9 mouse cellular contexts compared by ENCODE assay signal in genomic region chr13:93839721-93840120, GRCm38 (mm10).
DNase-seq lines count a peak whose midpoint lies in the region; ATAC-seq lines count a peak whose summit lies in the region.
"Had no signal": no experiment of that assay in that cellular context is flagged by ENCODE, and none has a peak within 500 bp of the region (broad histone marks: within the 10 kb centered on the region; RNA-seq: fewer than 3 reads in every experiment).

No protein-coding gene starts in this region.

- no peak overlapping the region for H3K9ac ChIP-seq in lung, embryonic 15.5 days
- no peak overlapping the region for H3K9ac ChIP-seq in forebrain, embryonic 12.5 days
- H3K9ac ChIP-seq in intestine, embryonic 14.5 days (ENCODE audit: low read length), result no peak overlapping the region
- H3K9ac ChIP-seq in neural tube, embryonic 13.5 days, result no peak overlapping the region

- H3K9me3 ChIP-seq in lung, embryonic 15.5 days, result no peaks in the 10 kb centered on the region
- no peaks in the 10 kb centered on the region for H3K9me3 ChIP-seq in forebrain, embryonic 12.5 days
- H3K9me3 ChIP-seq in intestine, embryonic 14.5 days (ENCODE audit: control insufficient read depth, low read length), result no peaks in the 10 kb centered on the region
- no peaks in the 10 kb centered on the region for H3K9me3 ChIP-seq in neural tube, embryonic 13.5 days

- no peaks in the 10 kb centered on the region for H3K27me3 ChIP-seq in lung, embryonic 15.5 days
- peaks cover 3% of the 10 kb centered on the region; the same call in 1 of the 2 replicates for H3K27me3 ChIP-seq in forebrain, embryonic 12.5 days
- no peaks in the 10 kb centered on the region for H3K27me3 ChIP-seq in intestine, embryonic 14.5 days (replicated peaks; ENCODE audit: control insufficient read depth, insufficient read depth, low read length)
- no peaks in the 10 kb centered on the region for H3K27me3 ChIP-seq in neural tube, embryonic 13.5 days

- no peak for DNase-seq in lung, postnatal 4 days
- no peak for DNase-seq in intestine, embryonic 14.5 days (ENCODE audit: low spot score)
- no peak for DNase-seq in left cerebral cortex, adult 11 months (ENCODE audit: low spot score)
- DNase-seq in urinary bladder, postnatal 25 days (ENCODE audit: low spot score), result no peak
- no peak for DNase-seq in embryo, embryonic 9.5 days (ENCODE audit: extremely low spot score)
- DNase-seq: spleen, adult 18-20 months had no signal

- H3K4me3 ChIP-seq in lung, embryonic 15.5 days, result no peak overlapping the region
- no peak overlapping the region for H3K4me3 ChIP-seq in forebrain, embryonic 12.5 days (replicated peaks)
- H3K4me3 ChIP-seq in intestine, embryonic 14.5 days (ENCODE audit: low read depth, low read length), result no peak overlapping the region
- H3K4me3 ChIP-seq in neural tube, embryonic 13.5 days, result no peak overlapping the region

- WGBS in lung, embryonic 15.5 days, result 23% methylated on average over 2 of the region's 2 CpGs
- WGBS in forebrain, embryonic 12.5 days, result 36% methylated on average over 2 of the region's 2 CpGs
- 47% methylated on average over 2 of the region's 2 CpGs for WGBS in intestine, embryonic 14.5 days
- WGBS in neural tube, embryonic 13.5 days, result 54% methylated on average over 2 of the region's 2 CpGs

- no peaks in the 10 kb centered on the region for H3K36me3 ChIP-seq in lung, embryonic 15.5 days
- H3K36me3 ChIP-seq in forebrain, embryonic 12.5 days (replicated peaks), result no peaks in the 10 kb centered on the region
- no peaks in the 10 kb centered on the region for H3K36me3 ChIP-seq in intestine, embryonic 14.5 days (ENCODE audit: control insufficient read depth, insufficient read depth, low read length)
- no peaks in the 10 kb centered on the region for H3K36me3 ChIP-seq in neural tube, embryonic 13.5 days

- peak overlapping the region; percentile 87 for H3K27ac ChIP-seq in lung, embryonic 15.5 days
- peak overlapping the region; percentile 79 for H3K27ac ChIP-seq in forebrain, embryonic 12.5 days
- peak overlapping the region; percentile 35; the same call in 1 of the 2 replicates for H3K27ac ChIP-seq in intestine, embryonic 14.5 days (ENCODE audit: low read depth)
- peak overlapping the region; percentile 76 for H3K27ac ChIP-seq in neural tube, embryonic 13.5 days (replicated peaks)

- no peak for ATAC-seq in lung, embryonic 15.5 days (ENCODE audit: borderline replicate concordance, extremely low read depth, low FRiP score, low TSS enrichment)
- ATAC-seq in forebrain, embryonic 12.5 days (ENCODE audit: low FRiP score), result peak; percentile 23; the same call in 1 of the 2 replicates
- no peak for ATAC-seq in intestine, embryonic 14.5 days (replicated peaks; ENCODE audit: low FRiP score, low TSS enrichment, low read depth)
- ATAC-seq in neural tube, embryonic 13.5 days (ENCODE audit: low read depth), result no peak

- H3K4me1 ChIP-seq in lung, embryonic 15.5 days, result peaks cover 36% of the 10 kb centered on the region
- peaks cover 25% of the 10 kb centered on the region for H3K4me1 ChIP-seq in forebrain, embryonic 12.5 days
- peaks cover 27% of the 10 kb centered on the region for H3K4me1 ChIP-seq in intestine, embryonic 14.5 days (replicated peaks; ENCODE audit: control insufficient read depth, insufficient read depth, low read length)
- H3K4me1 ChIP-seq in neural tube, embryonic 13.5 days (replicated peaks), result peaks cover 17% of the 10 kb centered on the region

- H3K4me2 ChIP-seq in lung, embryonic 15.5 days, result no peak overlapping the region
- H3K4me2 ChIP-seq in forebrain, embryonic 12.5 days, result no peak overlapping the region
- no peak overlapping the region for H3K4me2 ChIP-seq in intestine, embryonic 14.5 days (ENCODE audit: low read length)
- H3K4me2 ChIP-seq in neural tube, embryonic 13.5 days, result no peak overlapping the region

Comparison
In these comparisons a context has a peak if more than half of its experiments do, and no peak if none do; other contexts are left out.
1. H3K27ac ChIP-seq: peak in every context shown above with its lines; median percentile 87 in lung, embryonic 15.5 days; 79 in forebrain, embryonic 12.5 days; 76 in neural tube, embryonic 13.5 days; 35 in intestine, embryonic 14.5 days.